Mouse (Mus musculus) heart, embryonic 13.5 days (tissue): ENCODE results near the gene Dhx37. TPM values are rescaled to one million over a fixed set of nuclear protein-coding genes. Genes with fewer than 3 reads are reported as not detected.
"Not testable (repeated sequence)": the region's sequence is repeated elsewhere in the genome, so short reads cannot be mapped to it uniquely, and the experiment has no call there.

ENCODE experiments used
- ATAC-seq: fragments of 200-750 bp; cut with Nextera tagmentation; 2 replicates; pipeline ENCODE4 v1.8.0; 2017; ENCODE audit warnings: moderate TSS enrichment; ENCODE audit not compliant: insufficient number of reproducible peaks, low FRiP score, low TSS enrichment; ENCODE audit errors: extremely low read depth
- H3K27ac ChIP-seq: fragments of 300-500 bp; sonication (generic); replicated peaks from 2 replicates; pipeline ENCODE4 v1.5.1; 2015; ENCODE audit warnings: moderate library complexity, mild to moderate bottlenecking, inconsistent platforms
- H3K27me3 ChIP-seq: fragments of 300-500 bp; sonication (generic); replicated peaks from 2 replicates; pipeline ENCODE4 v1.6.1; 2015; ENCODE audit warnings: mild to moderate bottlenecking, inconsistent platforms
- H3K36me3 ChIP-seq: fragments of 300-500 bp; sonication (generic); 2 replicates; pipeline ENCODE4 v1.6.1; 2015; ENCODE audit warnings: mild to moderate bottlenecking, inconsistent platforms
- H3K4me1 ChIP-seq: fragments of 300-500 bp; sonication (generic); 2 replicates; pipeline ENCODE4 v1.6.1; 2015; ENCODE audit warnings: inconsistent platforms
- H3K4me2 ChIP-seq: fragments of 300-500 bp; sonication (generic); 2 replicates; pipeline ENCODE4 v1.6.1; 2015; ENCODE audit warnings: inconsistent platforms, mild to moderate bottlenecking, moderate library complexity
- H3K4me3 ChIP-seq: fragments of 300-500 bp; sonication (generic); 2 replicates; pipeline ENCODE4 v1.5.1; 2015; ENCODE audit warnings: moderate library complexity, mild to moderate bottlenecking, inconsistent platforms
- H3K9ac ChIP-seq: fragments of 300-500 bp; sonication (generic); 2 replicates; pipeline ENCODE4 v1.6.1; 2015; ENCODE audit warnings: inconsistent platforms, mild to moderate bottlenecking, moderate library complexity
- H3K9me3 ChIP-seq: fragments of 300-500 bp; sonication (generic); 2 replicates; pipeline ENCODE4 v1.6.1; 2016; ENCODE audit warnings: inconsistent platforms
- WGBS: fragments of 180-500 bp; shearing (Covaris S2); methylation state at CpG from one replicate; pipeline ENCODE4 v1.1.7; 2015; ENCODE audit warnings: mixed read lengths; 5-methylcytosine and 5-hydroxymethylcytosine counted together
- polyA plus RNA-seq: library from polyadenylated mRNA; unstranded; fragments of >200 nt; fragmentation: Nextera tagmentation; extraction: Ambion mirVana; gene quantifications from 2 replicates; pipeline ENCODE4 v1.2.1, GENCODE M21; 2015

Gene Dhx37
- polyA plus RNA-seq, 1 experiment from 2014 or later: 9.8 TPM

DNA sequence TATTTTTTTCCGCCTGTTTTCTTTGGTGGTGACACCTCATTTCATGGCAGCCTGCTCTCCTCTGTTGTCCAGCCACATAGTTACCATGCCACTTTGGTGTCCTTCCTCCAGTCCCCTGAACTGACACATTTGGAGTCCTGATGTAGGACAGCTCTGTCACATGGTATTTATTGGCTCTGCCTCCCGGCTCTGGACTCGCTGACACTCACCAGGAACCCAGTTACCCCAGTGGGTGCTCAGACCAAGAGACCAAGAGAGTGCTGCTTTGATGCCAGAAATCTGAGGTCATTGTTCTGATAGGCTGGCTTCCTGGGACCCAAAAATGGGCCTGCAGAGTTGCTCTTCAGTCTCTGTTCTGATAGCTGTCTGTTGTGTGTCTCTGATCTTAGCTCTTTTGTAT is 14.1 kb upstream of the Dhx37 start:
- Histone ChIP-seq H3K36me3 (peaks cover 29% of the 10 kb centered on the region), H3K4me1 (peaks cover 20% of the 10 kb centered on the region), H3K9me3 (no peaks in the 10 kb centered on the region), H3K27me3 (no peaks in the 10 kb centered on the region), H3K27ac (no peak overlapping the region), H3K4me3 (no peak overlapping the region), H3K4me2 (no peak overlapping the region), H3K9ac (no peak overlapping the region)
- no peak for ATAC-seq
- 60% methylated on average over 3 of the region's 3 CpGs for WGBS

DNA sequence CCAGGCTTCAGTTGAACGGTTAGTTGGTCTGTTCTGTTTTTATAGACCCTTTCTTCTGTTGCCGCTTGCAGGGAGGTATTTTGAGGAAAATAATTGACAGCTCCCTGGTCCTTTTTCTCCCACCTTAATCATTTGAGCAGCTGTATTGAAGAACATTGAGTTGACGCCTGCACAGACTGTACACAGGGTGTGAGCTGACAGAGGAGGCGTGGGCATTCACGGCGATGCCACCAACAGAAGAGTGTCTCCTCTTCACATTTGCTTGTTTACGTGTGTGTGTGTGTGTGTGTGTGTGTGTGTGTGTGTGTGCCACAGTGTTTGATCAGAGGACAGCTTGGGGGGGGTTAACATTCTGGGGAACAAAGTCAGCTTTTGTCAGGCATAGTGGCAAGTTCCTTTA is 12.4 kb upstream of the Dhx37 start:
- no peak overlapping the region for H3K4me2 ChIP-seq
- peaks cover 28% of the 10 kb centered on the region for H3K4me1 ChIP-seq
- no peaks in the 10 kb centered on the region for H3K9me3 ChIP-seq
- no peak overlapping the region; the same call in 1 of the 2 replicates for H3K9ac ChIP-seq
- WGBS: 74% methylated on average over 7 of the region's 7 CpGs
- no peaks in the 10 kb centered on the region for H3K27me3 ChIP-seq
- no peak for ATAC-seq
- H3K27ac ChIP-seq: no peak overlapping the region
- peaks cover 14% of the 10 kb centered on the region for H3K36me3 ChIP-seq
- no peak overlapping the region for H3K4me3 ChIP-seq

DNA sequence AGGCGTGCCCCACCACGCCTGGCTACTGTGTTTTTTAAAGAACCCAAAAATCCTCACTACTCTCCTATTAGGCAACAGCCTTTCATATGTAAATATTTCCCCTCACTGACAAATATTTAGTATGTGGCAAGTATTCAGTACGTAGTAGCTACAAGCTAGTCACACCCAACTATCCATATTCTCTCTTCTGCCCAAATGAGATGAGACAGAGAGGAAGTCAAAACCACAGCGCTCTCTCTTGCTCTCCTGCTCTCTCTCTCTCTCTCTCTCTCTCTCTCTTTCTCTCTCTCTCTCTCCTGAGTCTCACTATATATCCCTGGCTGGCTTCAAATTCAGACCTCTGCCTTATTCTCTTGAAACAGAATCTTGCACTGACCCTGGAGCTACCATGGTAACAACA is 10.6 kb upstream of the Dhx37 start:
- Histone ChIP-seq H3K4me1 (peaks cover 34% of the 10 kb centered on the region), H3K4me2 (no peak overlapping the region)
- WGBS: 96% methylated on average over 4 of the region's 4 CpGs

DNA sequence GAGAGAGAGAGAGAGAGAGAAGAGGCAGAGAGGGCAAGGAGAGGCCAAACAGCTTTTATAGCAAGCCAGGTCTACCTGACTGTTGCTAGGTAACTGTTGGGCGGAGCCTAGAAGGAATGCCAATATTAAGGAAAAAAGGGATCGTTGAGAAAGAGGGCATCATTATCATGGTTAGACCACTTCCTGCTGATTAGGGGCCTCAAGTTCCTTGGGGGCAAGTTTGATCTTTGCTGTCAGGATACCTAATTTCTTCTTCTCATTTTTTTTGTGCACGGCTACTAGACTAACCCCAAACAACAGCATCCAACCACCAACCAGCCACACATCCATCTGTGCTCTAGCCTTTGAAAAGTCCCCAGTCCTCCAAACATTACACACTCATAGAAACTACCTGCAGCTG is 10.0 kb upstream of the Dhx37 start:
- peaks cover 27% of the 10 kb centered on the region for H3K4me1 ChIP-seq
- no peaks in the 10 kb centered on the region for H3K9me3 ChIP-seq
- no peak overlapping the region for H3K4me3 ChIP-seq
- ATAC-seq: no peak
- no peak overlapping the region for H3K9ac ChIP-seq
- H3K4me2 ChIP-seq: no peak overlapping the region
- H3K27ac ChIP-seq: no peak overlapping the region
- WGBS: 82% methylated on average over 3 of the region's 3 CpGs
- no peaks in the 10 kb centered on the region for H3K27me3 ChIP-seq
- H3K36me3 ChIP-seq: peaks cover 14% of the 10 kb centered on the region

More for the DNA sequence above, 10.6 kb upstream of the Dhx37 start:
- Histone ChIP-seq H3K4me3 (no peak overlapping the region), H3K36me3 (peaks cover 14% of the 10 kb centered on the region), H3K27ac (no peak overlapping the region), H3K9ac (no peak overlapping the region), H3K9me3 (no peaks in the 10 kb centered on the region), H3K27me3 (no peaks in the 10 kb centered on the region)
- ATAC-seq: no peak

DNA sequence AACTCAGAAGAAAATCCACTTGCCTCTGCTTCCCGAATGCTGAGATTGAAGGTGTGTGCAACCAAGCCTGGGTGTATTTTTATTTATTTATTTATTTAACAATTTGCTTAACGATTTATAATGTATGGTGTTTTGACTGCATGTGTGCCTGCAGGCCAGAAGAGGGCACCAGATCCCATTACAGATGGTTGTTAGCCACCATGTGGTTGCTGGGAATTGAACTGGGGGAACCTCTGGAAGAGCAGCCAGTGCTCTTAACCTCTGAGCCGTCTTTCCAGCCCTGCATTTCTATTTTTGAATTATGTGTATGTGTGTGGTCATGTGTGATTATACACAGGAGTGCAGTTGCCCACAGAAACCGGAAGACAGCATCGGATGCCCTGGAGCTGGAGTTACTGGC is 9.4 kb upstream of the Dhx37 start:
- no peaks in the 10 kb centered on the region for H3K27me3 ChIP-seq
- H3K4me3 ChIP-seq: no peak overlapping the region
- H3K4me1 ChIP-seq: peaks cover 22% of the 10 kb centered on the region
- no peak for ATAC-seq
- H3K27ac ChIP-seq: no peak overlapping the region
- H3K4me2 ChIP-seq: no peak overlapping the region
- 93% methylated on average over 5 of the region's 5 CpGs for WGBS
- peaks cover 14% of the 10 kb centered on the region for H3K36me3 ChIP-seq
- H3K9me3 ChIP-seq: no peaks in the 10 kb centered on the region
- no peak overlapping the region for H3K9ac ChIP-seq

DNA sequence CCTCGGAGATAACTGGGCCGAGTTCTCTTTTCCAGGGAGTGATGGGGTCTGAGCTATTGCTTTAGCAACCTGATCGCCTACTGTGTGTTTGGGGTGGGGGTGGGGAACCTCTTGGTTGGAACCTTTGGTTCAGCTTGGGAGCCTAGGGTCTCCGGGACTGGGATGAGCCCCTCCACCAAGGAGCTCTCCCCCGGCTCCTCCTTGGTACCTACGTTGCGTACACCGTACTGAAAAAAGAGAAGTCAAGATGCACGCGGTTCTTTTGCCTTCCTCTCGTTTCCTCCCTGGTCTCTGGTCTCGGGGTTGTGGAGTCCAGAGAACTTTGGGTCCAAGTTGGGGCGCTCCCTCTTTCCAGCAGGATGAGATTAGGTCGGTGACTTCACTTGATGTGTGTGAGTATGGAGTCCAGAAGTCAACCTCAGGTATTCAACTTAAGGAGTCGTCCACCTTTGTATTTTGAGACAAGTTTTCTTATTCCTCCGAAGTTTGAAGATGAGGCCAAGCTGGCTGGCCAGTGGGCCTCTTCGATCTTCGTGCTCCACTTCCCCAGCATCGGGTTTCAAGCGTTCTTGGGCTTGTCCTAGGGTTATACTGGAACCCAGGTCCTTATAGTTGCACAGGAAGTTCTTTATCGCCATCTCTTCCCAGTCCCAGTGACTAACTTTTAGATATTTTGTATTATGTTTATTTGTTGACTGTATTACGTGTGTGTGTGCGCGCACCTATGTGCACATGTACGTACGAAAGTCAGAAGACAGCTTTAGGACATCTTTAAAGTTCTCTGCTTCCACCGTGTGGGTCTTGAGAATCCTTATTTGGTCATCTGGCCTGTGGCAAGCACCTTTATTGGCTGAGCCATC is 8.4 kb upstream of the Dhx37 start:
- Histone ChIP-seq H3K4me2 (peak overlapping the region; percentile 80), H3K4me1 (peaks cover 16% of the 10 kb centered on the region), H3K27me3 (no peaks in the 10 kb centered on the region), H3K9me3 (no peaks in the 10 kb centered on the region), H3K27ac (peak overlapping the region; percentile 88), H3K4me3 (peak overlapping the region; percentile 93), H3K36me3 (peaks cover 14% of the 10 kb centered on the region), H3K9ac (peak overlapping the region; percentile 96)
- ATAC-seq: no peak
- WGBS: 20% methylated on average over 27 of the region's 27 CpGs

DNA sequence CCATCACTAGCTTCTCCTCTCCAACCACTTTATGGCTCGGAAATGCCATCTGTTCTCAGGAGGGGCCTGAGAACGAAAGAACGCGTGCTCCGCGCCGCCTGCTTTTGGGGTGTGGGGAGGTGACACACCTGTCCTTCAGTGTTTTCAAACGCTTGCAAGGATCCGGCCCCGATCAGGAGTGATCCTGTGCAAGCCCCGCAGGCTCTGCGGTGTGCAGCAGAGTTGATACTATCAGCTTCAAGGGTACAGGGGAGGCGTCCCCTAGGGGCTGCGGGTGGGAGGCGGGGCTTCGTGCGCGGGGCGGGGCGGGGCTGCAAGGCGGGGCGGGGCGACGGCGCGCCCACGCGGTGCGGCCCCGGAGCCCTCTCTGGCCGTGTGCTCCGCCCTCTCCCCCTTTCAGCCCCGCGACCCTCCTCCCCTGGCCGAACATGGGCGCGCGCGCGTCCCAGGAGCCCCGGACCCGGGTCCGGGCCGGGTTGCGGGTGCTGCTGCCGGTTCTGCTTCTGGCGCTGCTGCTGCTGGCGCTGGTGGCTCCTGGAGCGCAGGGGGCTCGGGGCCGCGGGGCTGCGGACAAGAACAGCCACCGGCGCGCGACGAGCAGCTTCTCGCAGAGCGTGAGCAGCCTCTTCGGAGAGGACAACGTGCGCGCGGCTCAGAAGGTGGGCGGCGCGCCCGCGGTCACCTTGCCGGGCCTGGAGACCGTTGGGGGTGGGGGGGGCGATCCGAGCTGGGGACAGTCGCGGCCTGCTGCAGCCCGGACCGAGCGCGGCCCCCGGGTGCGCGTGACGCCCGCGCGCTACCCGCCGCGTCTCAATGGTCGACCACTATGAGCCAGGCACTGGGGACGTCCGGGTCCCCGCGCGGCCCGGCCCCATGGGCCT is 7.6 kb upstream of the Dhx37 start, which contains the start of gene Bri3bp:
TSS of gene Bri3bp (plus strand) at position 335 of the 881 bp plus-strand sequence.
- peak; percentile 91 for ATAC-seq
- Histone ChIP-seq H3K27ac (peak within 1 kb of the TSS; percentile 88), H3K36me3 (peaks cover 14% of the 10 kb centered on the region), H3K9me3 (no peaks in the 10 kb centered on the region), H3K4me1 (peaks cover 16% of the 10 kb centered on the region), H3K4me3 (peak within 1 kb of the TSS; percentile 93), H3K9ac (peak within 1 kb of the TSS; percentile 96), H3K4me2 (peak within 1 kb of the TSS; percentile 80), H3K27me3 (no peaks in the 10 kb centered on the region)
- under 1% methylated on average over 96 of the region's 97 CpGs for WGBS

DNA sequence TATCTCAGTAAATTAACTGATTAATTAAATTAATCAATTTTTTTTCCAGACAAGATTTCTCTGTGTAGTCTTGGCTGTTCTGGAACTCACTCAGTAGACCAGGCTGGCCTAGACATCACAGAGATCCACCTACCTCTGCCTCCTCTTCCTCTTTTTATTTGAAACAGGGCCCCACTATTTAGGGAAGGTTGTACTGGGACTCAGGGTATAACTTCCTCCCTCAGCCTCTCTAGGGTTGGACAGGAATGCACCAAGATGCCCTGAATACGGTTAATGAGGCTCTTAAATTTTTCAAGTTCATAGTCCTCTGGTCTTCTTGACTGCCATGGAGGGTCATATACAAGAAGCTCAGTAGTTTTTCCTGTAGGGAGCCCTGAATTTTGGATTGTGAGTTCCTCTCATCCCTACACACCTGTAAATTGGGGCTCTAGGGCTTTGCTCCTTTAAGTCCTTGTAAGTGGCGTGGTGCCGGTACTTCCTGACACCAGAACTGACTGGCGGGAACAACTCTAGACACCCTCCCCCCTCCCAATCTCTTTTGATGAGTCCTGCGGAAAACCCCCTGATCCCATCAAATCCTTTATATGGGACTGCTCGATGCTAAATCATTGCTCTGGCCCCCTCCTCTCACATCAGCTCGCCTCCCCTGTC is 6.8 kb upstream of the Dhx37 start:
- Histone ChIP-seq H3K4me1 (peaks cover 16% of the 10 kb centered on the region), H3K36me3 (peaks cover 12% of the 10 kb centered on the region), H3K4me2 (peak overlapping the region; percentile 80), H3K27ac (peak overlapping the region; percentile 88), H3K4me3 (peak overlapping the region; percentile 93), H3K27me3 (no peaks in the 10 kb centered on the region), H3K9me3 (no peaks in the 10 kb centered on the region), H3K9ac (peak overlapping the region; percentile 96)
- 7% methylated on average over 7 of the region's 7 CpGs for WGBS
- ATAC-seq: no peak

DNA sequence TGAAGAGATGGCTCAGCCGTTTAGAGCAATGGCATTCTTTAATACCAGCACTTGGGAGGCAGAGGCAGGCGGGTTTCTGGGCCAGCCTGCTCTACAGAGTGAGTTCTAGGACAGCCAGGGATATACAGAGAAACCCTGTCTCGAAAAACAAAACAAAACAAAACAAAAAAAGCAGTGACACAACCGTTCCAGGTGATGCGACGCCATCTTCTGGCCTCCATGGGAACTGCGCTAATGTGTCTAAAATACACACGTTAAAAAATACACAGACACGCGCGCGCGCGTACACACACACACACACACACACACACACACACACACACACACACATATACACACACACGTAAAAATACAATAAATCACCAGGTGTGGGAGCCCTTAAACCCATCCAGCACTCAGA is 426 bp upstream of the Dhx37 start:
- H3K4me3 ChIP-seq: peak overlapping the region; percentile 82
- H3K4me1 ChIP-seq: peaks cover 18% of the 10 kb centered on the region
- WGBS: 47% methylated on average over 13 of the region's 15 CpGs
- ATAC-seq, H3K9me3 ChIP-seq, H3K9ac ChIP-seq, H3K27me3 ChIP-seq: not testable (repeated sequence)
- H3K4me2 ChIP-seq: peak overlapping the region; percentile 94
- 0 out of 2 replicates have a peak overlapping the region, but pooled peaks have one; percentile 28 for H3K27ac ChIP-seq
- H3K36me3 ChIP-seq: peaks cover 22% of the 10 kb centered on the region

DNA sequence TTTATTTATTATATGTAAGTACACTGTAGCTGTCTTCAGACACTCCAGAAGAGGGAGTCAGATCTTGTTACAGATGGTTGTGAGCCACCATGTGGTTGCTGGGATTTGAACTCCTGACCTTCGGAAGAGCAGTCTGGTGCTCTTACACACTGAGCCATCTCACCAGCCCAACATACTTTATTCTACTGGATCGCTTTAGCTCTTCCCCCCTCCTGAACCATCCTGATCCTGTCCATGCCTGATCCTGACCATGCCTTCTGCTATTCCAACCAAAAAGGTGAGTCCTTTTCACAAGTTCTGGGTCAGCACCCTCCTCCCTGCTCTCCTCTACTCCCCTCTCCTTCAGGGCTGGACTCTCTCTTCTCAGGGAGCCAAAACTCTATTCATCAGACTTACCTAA is 1.6 kb downstream of the Dhx37 start:
- H3K9me3 ChIP-seq, H3K4me3 ChIP-seq, H3K27me3 ChIP-seq, H3K27ac ChIP-seq, ATAC-seq: not testable (repeated sequence)
- Histone ChIP-seq H3K36me3 (peaks cover 42% of the 10 kb centered on the region), H3K4me1 (peaks cover 18% of the 10 kb centered on the region), H3K9ac (peak overlapping the region; percentile 91; the same call in 1 of the 2 replicates), H3K4me2 (peak overlapping the region; percentile 94)
- WGBS: 92% methylated on average over 2 of the region's 2 CpGs

DNA sequence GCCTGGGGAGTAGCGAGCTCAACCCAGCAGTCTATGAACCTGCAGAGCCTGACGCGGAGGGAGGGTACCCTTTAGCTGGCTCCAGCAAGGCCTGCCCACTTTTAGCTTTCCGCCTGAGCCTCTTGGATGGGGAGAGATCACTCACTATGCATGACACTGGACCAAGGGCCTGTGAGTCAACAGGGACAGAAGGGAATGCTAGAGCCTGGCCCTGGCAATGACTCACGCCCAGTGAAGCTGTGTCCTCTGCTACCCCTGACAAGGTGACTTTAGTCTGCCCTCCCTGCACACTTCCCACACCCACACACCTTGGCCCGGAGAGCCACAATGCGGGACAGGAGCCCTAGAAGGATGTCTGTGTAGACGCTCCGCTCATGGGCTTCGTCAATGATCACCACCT is 7.6 kb downstream of the Dhx37 start:
- H3K9ac ChIP-seq: 0 out of 2 replicates have a peak overlapping the region, but pooled peaks have one; percentile 24
- no peak overlapping the region for H3K4me3 ChIP-seq
- H3K4me2 ChIP-seq: no peak overlapping the region
- no peaks in the 10 kb centered on the region for H3K27me3 ChIP-seq
- 78% methylated on average over 10 of the region's 10 CpGs for WGBS
- peaks cover 100% of the 10 kb centered on the region for H3K36me3 ChIP-seq
- H3K9me3 ChIP-seq: no peaks in the 10 kb centered on the region
- H3K27ac ChIP-seq: peak overlapping the region; percentile 67
- ATAC-seq: peak; percentile 57; the same call in 1 of the 2 replicates
- H3K4me1 ChIP-seq: peaks cover 9% of the 10 kb centered on the region; the same call in 1 of the 2 replicates
